Mouse (Mus musculus) limb, embryonic 15.5 days (tissue): ENCODE measurements at regions not wholly inside any gene's neighbourhood (a gene's known extent, or its start where the extent isn't known, plus 50 kb on each side); places are given as distances from the start of the nearest gene placed in this dataset.
"Not testable (repeated sequence)": the region's sequence is repeated elsewhere in the genome, so short reads cannot be mapped to it uniquely, and the experiment has no call there.

Experiments
- ATAC-seq: fragments of 200-750 bp; cut with Nextera tagmentation; 2 replicates; pipeline ENCODE4 v1.8.0; 2017; ENCODE audit warnings: low read depth, moderate TSS enrichment; ENCODE audit not compliant: insufficient number of reproducible peaks, low FRiP score, low TSS enrichment
- H3K27ac ChIP-seq: fragments of 300-500 bp; sonication (generic); 2 replicates; pipeline ENCODE4 v1.5.1; 2015; ENCODE audit warnings: moderate library complexity, mild to moderate bottlenecking, inconsistent platforms
- H3K27me3 ChIP-seq: fragments of 300-500 bp; sonication (generic); 2 replicates; pipeline ENCODE4 v1.6.1; 2015; ENCODE audit warnings: inconsistent platforms
- H3K36me3 ChIP-seq: fragments of 300-500 bp; sonication (generic); 2 replicates; pipeline ENCODE4 v1.6.1; 2015; ENCODE audit warnings: inconsistent platforms
- H3K4me1 ChIP-seq: fragments of 300-500 bp; sonication (generic); 2 replicates; pipeline ENCODE4 v1.6.1; 2015; ENCODE audit warnings: inconsistent platforms
- H3K4me2 ChIP-seq: fragments of 300-500 bp; sonication (generic); 2 replicates; pipeline ENCODE4 v1.6.1; 2015; ENCODE audit warnings: mild to moderate bottlenecking, inconsistent platforms
- H3K4me3 ChIP-seq: fragments of 300-500 bp; sonication (generic); 2 replicates; pipeline ENCODE4 v1.5.1; 2015; ENCODE audit warnings: mild to moderate bottlenecking, inconsistent platforms
- H3K9ac ChIP-seq: fragments of 300-500 bp; sonication (generic); 2 replicates; pipeline ENCODE4 v1.6.1; 2015; ENCODE audit warnings: inconsistent platforms
- H3K9me3 ChIP-seq: fragments of 300-500 bp; sonication (generic); 2 replicates; pipeline ENCODE4 v1.6.1; 2016; ENCODE audit warnings: inconsistent platforms
- WGBS: fragments of 180-500 bp; shearing (Covaris S2); methylation state at CpG from one replicate; pipeline ENCODE4 v1.1.7; 2015; 5-methylcytosine and 5-hydroxymethylcytosine counted together

- H3K4me1 ChIP-seq, result no peaks in the 10 kb centered on the region
- no peak overlapping the region for H3K4me2 ChIP-seq
- no peak overlapping the region for H3K4me3 ChIP-seq
- H3K27ac ChIP-seq, result no peak overlapping the region
- 72% methylated on average over 3 of the region's 3 CpGs for WGBS
- H3K27me3 ChIP-seq, result no peaks in the 10 kb centered on the region
- no peaks in the 10 kb centered on the region for H3K36me3 ChIP-seq
- ATAC-seq, result no peak
- no peak overlapping the region for H3K9ac ChIP-seq
- H3K9me3 ChIP-seq, result no peaks in the 10 kb centered on the region
These were observed 64.4 kb upstream of the Zcchc2 start for GRCm38 (mm10) chr1:105925617-105926370.

DNA sequence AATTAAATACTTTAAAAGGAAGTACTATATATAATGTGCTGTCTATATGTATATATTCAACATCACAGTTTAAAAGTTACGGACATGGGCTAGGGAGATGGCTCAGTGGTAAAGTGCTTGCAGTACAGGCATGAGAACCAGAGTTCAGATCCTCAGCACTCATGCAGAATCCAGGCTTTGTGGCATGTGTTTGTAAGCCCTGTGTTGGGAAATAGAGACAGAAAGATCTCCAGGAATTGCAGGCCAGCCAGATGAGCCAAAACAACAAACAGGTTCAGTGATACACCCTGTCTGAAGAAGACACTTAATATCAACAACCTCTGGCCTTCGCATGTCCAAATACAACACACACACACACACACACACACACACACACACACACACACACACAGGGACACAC, 63.3 kb upstream of the Zcchc2 start:
- no peak overlapping the region for H3K4me2 ChIP-seq
- no peak for ATAC-seq
- H3K9me3 ChIP-seq, result no peaks in the 10 kb centered on the region
- no peaks in the 10 kb centered on the region for H3K27me3 ChIP-seq
- no peaks in the 10 kb centered on the region for H3K4me1 ChIP-seq
- H3K27ac ChIP-seq, result no peak overlapping the region
- H3K36me3 ChIP-seq, result no peaks in the 10 kb centered on the region
- H3K9ac ChIP-seq, result no peak overlapping the region
- no peak overlapping the region for H3K4me3 ChIP-seq
- 97% methylated on average over 2 of the region's 2 CpGs for WGBS

- Histone ChIP-seq H3K4me3 (no peak overlapping the region), H3K4me2 (no peak overlapping the region), H3K4me1 (no peaks in the 10 kb centered on the region), H3K27ac (no peak overlapping the region), H3K9me3 (no peaks in the 10 kb centered on the region), H3K9ac (no peak overlapping the region), H3K27me3 (no peaks in the 10 kb centered on the region), H3K36me3 (no peaks in the 10 kb centered on the region)
- ATAC-seq, result no peak
These were observed 59.4 kb upstream of the Zcchc2 start for GRCm38 (mm10) chr1:105930841-105931240.

- not testable (repeated sequence) for H3K27me3 ChIP-seq, H3K4me1 ChIP-seq, H3K9me3 ChIP-seq, H3K4me2 ChIP-seq, ATAC-seq, H3K27ac ChIP-seq, H3K36me3 ChIP-seq, H3K4me3 ChIP-seq, H3K9ac ChIP-seq
- WGBS, result 93% methylated on average over 2 of the region's 2 CpGs
These were observed 56.0 kb upstream of the Zcchc2 start for GRCm38 (mm10) chr1:105934171-105934570.
